Mouse (Mus musculus) kidney, adult 8-10 months (tissue): ENCODE measurements at regions not wholly inside any gene's neighbourhood (a gene's known extent, or its start where the extent isn't known, plus 50 kb on each side); places are given as distances from the start of the nearest gene placed in this dataset.
A peak's percentile ranks its signal among the peaks of the same experiment; 100 is the strongest.

Experiments
- DNase-seq, 2 experiments: peaks; one replicate each; pipeline ENCODE4 v3.0.0; 2022

DNA sequence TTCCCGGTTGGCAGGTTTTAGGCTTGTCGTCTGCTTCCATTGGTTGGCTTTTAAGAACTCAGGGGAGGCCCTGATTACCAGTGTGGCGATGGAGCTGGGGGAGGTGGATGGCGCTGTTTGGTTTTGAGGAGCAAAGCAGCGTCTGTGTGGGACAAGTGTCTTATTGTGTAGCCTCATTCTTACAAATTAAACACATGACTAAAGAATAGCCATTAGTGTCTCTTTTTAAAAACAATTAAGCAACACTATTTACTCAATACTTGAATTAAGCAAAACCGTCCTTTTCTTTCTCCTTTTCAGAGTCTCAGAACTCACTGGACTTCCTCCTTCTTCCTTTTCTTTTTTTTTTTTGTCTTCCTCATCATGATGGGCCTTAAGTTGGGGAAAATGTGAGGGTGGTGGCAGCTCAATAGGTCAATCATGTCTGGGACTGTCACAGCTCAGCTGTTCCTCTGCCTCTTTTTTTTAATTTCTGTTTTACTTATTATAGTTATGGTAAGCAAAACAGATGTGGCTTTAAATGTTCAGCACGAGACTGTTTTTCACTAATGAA, 89.1 kb downstream of the Kcnrg start:
- no peak for DNase-seq

DNA sequence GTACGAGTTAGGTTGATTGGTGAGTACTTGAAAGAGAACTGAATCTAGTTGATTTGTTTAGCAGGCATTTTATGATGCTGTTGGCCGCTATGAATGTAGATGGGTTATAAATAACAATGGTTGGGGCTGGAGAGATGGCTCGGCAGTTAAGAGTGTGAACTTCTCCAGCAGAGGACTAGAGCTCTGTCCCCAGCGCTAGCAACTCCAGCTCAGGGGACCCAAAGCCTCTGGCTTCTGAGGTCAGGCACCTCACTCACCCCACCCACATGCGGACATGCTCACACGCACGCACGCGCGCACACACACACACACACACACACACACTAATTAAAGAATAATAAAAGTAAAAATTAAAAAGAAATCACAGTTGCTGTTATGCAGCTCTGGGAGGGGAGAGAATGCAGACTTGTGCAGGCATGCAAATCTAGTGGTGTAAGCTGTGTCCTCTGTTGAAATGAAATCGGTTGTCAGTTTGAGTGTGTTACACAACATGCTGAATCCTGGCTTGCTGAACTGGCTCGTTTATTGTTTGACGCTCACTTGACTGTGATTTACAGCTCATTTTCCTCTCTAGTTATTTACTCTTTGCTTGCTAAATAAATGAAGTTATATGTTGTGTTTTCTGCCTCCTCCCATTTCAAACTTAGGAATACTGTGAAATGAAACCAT, 89.8 kb downstream of the Kcnrg start:
- DNase-seq, result no peak

DNA sequence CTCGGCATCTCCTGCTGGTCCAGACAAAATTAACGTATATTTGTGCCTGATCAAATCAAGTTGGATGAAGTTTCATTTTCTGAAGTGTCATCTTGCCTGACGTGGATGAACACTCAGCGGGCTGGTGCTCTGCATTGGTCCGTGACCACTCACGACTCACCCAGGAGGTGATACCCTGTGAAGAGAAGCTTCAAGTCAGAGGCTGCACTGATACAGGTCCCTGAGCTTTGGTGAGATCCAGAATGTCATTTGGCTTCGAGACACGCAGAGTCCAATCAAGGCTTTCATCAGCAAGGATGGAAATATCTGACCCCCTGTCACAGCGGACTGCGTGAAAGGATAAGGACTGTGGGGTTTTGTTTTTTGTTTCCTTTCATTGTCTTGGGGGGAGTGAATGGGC, 90.4 kb downstream of the Kcnrg start:
- no peak for DNase-seq

DNA sequence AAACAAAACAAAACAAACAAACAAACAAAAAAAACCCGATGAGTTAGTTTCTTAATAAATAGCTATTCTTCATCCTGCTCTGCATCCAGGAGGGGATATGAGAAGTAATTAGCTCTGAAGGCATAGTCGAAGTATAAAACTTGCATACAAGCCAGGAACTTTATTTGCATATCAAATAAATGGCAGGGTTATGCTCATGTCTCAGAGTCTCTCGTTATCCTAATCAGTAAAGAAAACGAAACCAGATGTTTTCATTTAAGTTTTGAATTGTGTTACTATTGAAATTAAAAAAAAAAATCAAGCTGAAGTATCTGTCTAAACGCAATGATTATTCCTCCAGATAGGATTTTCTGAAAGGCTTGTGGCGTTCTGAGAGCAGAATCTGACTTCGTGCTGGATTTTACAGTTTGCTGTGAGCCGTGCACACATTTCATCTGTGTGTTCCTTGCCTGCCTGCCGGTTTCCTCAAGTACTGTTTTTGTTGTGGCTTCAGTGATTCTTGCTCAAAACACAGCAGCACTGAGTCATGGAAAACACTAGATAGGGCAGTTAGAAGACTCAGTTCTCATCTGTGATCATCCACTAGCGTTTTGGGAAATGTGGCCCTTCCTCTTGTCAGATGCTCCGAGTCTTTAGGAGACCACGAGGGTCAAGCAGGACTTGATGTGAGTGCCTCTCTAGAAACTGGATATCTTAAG, 91.2 kb downstream of the Kcnrg start:
- no peak for DNase-seq

DNA sequence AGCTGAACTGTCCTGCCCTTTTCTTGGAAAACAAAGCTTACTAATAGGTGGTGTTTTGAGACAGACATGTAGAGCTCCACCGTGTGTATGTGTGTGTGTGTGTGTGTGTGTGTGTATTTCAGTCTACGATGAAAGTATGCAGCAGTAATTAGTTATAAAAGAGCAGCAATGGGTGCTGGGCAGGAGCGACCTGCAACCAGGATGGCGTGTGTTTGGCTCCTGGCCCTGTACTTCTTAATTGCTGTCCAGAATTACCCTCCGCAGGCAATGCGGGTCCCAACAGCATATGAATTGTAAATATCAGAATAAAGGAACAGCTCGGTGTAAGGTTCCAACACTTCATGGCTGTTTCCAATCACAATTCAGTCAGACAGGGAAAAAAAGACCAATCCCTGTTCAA, 92.4 kb downstream of the Kcnrg start:
- DNase-seq, result no peak

DNA sequence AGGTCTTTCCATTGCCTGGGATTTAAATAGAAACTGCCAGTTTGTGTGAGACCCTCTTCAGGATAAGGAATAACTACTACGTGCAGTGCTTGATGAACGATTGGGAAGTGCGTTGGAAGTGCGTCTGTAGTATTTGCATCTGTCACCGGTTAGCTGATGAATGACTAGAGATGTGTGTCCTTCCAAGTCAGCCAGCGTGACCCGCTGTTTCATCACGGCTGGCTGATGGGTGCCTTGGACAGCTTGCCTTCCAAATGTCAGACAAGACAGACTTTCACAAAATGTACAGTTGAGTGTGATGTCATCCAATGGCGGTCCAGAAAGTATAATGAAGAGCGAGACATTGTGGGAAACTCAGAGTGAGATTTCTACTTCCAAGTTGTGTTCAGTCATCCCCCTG, 93.9 kb downstream of the Kcnrg start:
- no peak for DNase-seq

DNA sequence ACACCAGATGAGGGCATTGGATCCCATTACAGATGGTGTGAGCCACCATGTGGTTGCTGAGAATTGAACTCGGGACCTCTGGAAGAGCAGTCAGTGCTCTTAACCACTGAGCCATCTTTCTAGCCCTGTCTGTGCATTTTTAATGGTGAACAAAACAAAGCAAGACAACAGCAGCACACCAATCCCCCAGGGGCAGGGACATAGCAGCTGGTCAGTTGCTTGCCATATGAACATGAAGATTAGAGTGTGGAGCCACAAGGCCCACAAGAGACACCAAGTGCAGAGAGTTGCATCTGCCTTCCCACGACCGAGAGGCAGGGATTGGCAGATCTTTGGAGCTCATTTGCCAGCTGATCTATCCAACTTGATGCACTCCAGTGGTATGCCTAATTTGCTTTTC, 96.7 kb downstream of the Kcnrg start:
- no peak for DNase-seq

DNA sequence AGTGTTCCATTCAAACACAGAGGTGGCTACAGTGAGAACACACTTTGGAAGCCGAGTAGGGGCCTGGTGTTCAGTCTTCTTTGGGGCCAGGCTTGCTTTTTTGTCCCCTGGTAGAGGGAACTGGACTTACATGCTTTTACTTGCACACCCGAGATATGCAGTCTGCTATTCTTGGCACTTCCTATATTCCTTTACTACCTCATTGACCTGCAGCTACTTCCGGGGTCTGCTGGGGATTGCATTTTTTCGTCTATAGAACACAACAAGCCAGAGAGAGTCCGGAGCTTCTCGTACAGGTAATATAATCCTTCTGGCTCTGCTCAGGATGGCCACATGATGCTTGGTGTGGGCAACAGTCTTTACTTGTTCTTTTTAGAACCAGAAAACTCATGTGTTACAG, 99.7 kb downstream of the Kcnrg start:
- DNase-seq, result no peak

DNA sequence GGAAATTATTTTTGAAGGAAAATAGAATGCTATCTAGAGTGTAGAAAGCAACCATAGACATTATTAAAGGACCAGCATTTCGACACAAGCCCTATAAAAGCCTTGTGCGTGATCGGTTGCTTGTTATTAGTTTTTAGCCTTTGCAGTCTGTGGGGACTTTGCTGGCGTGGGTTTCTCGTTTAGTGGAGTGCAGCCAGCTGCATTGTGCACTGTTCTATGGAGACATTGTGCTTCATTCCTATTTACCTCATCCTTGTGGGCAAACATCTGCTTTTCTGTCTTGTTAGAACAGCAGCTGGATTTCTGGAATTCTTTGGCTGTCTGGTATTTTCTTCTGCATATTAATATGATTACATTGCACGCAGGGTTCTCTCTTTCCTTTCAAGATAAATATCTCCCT, 101.1 kb downstream of the Kcnrg start:
- DNase-seq, result no peak

DNA sequence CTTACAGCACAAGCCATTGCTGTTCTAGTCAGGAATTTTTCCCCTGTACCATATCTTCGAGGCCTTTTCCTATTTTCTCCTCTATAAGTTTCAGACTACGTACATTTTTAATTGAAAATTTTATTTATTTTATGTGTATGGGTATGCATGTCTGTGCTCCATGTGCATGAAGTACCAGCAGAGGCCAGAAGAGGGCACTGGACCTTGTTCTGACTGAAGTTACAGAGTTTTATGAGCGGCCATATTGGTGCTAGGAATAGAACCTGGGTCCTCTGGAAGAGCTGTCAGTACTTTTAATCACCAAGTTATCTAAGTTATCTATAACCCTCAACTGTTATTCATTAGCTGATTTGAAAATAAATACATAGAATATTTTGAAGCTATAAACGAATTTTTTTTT, 108.5 kb downstream of the Kcnrg start:
- no peak for DNase-seq

DNA sequence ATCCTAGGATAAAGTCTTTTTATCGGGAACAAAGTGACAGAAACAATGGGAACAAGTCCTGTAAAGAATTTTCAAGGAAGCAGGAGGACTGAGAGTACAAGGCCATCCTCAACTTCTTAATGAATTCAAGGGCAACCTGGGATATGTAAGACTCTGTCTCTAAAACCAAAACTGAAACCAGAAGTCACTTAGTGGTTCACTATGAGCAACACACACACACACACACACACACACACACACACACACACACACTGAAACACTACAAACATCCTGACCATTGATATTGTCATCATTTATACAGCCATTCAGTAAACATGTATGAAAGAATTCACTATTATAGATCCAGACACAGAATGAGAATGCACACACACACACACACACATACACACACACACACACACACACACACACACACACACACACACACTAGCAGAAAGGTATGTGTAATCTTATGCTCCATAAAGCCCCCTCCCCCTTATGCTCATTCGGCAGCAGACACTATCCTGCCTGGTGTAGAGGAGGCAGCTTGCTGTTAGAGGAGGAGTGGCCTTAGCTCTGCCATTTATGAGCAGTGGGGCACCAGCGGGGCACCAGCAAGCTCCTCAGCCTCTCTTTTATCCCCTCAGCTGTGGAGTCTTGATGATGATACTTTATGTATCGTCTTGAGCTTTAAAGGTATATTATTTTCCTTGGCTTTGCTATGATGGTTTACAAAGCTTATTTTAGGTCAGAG, 111.3 kb downstream of the Kcnrg start:
- DNase-seq, result no peak

DNA sequence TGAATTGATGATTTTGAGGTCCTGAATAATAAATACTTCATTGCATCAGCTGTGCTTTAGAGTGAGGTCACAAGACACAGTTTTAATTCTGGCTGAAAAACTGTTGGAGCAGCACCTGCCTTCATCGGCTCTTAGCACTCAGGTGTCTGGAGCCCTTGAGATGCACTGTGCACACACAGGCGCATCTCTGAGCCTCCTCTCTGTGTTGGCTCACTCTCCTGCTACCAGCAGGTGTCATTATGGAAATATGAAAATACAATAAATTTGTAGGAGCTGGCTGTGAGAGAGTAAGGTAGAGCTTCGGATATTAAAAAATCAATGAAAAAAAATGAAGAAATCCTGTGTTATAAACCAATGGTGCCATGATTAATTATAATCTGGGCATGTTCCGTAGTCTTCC, 114.0 kb downstream of the Kcnrg start:
- no peak for DNase-seq

DNA sequence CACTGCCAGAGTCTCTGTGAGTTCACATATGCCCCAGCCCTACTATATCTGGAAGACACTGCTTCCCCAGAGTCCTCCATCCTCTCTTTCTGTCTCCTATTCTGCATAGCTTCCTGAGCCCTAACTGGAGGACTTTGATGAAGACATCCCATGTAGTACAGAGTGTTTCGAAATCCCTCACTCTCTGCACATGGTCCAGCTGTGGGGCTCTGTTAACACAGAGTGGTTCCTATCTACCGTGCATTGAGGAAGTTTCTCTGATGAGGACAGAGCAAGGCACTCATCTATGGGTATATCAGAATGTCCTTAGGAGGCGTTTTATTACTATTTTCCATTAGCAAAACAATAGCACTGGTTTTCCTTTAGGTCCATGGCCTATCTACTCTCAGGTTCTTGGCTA, 117.7 kb downstream of the Kcnrg start:
- no peak for DNase-seq

DNA sequence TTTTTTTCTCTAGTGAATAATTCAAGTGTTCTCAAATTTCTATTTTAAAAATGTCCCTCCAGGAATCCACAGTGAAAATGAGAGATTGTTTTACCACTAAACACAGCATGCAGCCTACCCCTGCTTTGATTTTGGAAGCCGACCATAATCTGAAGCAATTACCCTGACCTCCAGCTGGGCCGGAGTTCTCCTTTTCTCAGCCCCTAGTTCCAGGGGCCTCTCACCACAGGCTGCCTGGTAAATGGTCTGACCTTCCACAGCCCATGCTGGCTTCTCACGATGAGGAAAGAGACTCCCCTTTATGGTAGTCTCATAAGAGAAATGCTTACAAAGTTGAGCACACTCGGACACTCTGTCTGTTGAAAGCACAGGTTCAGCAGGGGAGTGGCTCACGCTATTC, 121.3 kb downstream of the Kcnrg start:
- DNase-seq, result no peak

DNA sequence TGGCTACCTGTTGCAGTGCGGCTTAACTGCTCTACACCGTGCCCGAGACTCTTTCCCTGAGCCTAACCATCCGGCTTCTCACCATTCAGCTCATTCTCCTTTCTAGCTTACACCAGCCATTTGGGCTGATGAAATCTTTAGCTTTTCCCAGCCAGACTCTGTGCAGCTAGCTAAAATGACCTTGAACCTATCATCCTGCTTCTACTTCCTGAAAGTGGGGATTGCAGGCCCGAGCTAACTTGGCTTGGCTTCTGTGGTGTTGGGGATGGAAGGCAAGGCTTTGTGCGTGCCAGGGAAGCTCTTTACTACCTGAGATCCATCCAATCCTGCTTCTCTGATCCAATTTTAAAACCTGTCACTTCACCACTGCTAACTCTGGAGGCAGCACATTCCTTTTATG, 128.3 kb downstream of the Kcnrg start:
- DNase-seq, result no peak

DNA sequence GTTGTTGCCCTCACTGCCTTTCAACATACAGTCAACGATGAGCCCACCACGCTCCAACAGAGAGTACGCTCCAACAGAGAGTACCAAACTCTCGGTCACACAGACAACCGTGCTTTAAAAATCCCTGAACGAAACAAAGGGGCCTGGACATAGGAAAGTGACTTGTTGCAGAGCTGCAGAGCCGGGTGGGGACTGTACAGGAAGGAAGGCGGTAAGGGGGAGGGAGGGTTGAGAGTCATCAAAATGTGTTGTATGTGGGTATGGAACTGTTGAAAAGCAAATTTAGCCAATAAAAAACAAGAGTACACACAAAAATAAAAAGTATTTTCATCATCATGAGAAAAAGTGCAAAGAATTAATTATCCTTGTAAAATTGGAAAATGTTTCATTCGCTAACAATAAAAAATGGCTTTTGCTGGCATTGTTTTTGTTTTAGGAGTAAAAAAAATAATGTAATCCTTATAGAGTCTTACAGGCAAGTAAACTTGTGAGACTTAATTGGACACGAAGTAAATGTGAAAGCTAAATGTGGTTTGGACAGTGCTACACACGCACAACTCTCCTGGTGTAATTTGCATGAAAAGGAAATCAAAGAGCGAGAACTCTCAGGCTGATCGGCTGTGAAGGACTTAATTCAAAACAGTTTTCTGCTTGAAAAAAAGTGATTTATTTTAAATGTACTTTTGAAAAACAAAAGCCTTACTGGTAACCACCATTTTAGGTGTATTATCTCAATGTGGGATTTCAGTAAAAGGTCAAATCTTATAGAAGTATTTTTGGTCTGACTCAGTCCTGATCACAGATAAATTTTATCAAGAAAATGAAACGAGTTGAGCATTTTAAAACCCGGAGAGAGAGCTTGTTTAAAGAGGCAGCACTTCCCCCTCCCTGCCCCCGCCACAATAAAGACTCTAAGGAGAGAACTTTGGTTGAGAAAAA, 129.4 kb downstream of the Kcnrg start:
- no peak for DNase-seq

DNA sequence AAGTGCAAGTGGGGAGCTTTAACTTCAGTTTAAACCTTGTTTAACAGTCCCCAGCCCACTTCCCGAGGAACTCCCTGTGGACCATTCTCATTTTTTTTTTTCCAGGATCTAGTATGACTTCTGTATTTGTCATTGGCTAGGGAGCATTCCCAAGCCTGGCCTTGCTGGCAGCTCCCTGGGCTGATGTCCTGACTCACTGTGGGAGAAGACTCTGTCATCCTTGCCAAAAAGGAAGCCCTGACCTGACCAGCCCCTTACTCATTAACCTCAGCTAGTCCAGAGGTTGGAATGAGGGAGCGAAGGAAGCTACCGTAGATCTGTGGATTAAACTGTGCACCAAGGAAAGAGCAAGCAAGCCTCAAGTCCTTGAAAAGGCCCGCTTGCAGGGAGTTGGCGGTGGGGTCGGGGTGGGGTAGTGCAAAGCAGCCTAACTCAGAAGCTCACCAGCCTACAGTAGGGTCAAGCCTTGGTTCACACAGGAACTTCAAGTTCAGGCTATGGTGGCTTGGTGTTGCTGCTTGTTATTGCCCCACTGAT, 130.3 kb downstream of the Kcnrg start:
- peak; percentile 68 to 82 for DNase-seq

DNA sequence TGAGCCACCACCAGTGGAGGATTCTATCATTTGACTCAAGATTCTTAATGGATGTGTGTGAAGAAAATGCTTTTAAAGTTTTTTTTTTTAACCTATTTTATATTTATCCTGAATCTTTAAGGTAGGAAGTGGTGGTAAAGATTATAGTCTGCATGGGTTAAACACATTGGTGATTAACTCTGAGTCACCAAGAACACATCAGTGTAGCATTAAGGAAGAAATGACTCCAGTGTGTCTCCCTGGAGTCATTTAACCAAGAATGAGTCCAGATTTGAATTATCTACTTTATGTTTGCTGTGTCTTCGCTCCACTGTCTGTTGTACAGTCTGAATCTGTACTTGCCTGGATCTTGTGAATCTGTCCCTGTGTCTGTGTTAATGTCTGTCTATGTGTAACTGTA, 132.2 kb downstream of the Kcnrg start:
- no peak for DNase-seq

DNA sequence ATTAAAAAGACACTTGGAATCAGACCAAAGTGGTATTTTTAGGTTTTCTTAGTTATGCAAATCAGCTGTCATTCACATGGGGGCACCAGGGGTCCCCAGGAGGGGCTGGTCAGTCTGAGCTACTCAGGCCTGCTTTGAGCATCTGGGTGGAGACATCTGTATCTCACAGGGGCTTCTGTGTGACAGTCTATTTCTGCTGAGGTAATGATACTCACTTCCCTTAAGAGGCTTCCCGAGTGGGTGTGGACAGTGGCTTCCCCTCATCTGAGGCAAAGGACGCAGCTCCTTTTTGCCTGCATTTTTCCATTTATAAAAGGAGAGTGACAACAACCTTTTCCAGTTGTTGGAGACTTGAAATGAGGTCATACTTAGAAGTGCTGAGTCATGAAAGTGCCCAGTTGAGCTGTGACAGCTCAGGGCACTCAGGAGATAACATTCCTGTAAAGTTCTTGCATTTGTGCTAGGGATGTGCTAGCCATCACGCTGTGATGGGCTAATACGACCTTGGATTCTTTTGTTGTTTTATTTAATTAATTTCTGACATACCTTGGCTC, 136.7 kb downstream of the Kcnrg start:
- no peak for DNase-seq

DNA sequence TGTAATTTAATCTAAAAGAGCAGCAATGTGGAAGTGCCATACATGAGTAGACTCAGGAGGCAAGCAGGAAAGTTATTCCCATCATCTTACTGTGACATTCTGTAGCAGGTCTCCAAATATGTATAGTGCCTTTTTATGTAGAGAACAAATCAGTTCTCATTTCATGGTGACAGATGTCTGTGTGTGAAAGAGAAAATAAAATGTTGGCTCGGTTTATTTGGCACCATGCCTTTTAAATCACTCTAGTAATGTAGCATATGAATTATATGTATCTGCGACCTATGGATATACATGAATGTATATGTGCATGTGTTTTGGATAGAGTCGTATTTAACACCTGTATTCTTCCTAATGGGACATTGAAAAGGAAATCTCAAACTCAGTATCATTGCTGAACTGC, 146.2 kb downstream of the Kcnrg start:
- DNase-seq, result no peak

DNA sequence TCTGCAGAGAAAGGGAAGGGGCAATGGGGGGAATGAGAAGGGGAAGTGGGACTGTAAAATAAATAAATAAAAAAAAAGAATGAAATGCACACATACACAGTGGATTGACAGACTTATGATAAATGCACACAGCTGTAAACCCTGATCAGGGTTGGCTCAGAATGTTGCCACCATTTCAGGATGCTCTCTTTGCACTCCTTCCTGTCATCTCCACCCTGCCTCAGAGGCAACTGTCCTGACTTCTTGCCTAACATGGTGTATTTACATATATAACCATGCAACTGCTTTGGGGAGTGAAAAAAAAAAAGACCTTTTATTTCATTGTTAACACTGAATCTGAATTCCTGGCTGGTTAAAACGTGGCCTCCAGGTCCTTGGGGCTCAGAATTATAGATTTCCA, 149.4 kb downstream of the Kcnrg start:
- DNase-seq, result no peak
